Mouse (Mus musculus) cerebellum, adult 2 months (tissue): ENCODE measurements around the gene Dpp4. TPM values are rescaled to one million over a fixed set of nuclear protein-coding genes. Genes with fewer than 3 reads are reported as not detected.

Experiments
- DNase-seq, 2 experiments: peaks; one replicate each; pipeline ENCODE4 v3.0.0; 2021
- H3K27ac ChIP-seq: fragments of 200-500 bp; 2 replicates; pipeline ENCODE4 v1.5.1; 2012; ENCODE audit warnings: low read length, control low read depth, inconsistent platforms; ENCODE audit not compliant: insufficient read depth
- H3K27me3 ChIP-seq: fragments of 200-500 bp; 2 replicates; pipeline ENCODE4 v1.6.1; 2012; ENCODE audit warnings: inconsistent platforms, mild to moderate bottlenecking, low read length, moderate library complexity; ENCODE audit not compliant: control insufficient read depth, insufficient read depth
- H3K4me1 ChIP-seq: fragments of 200-500 bp; 2 replicates; pipeline ENCODE4 v1.6.1; 2011; ENCODE audit warnings: low read length; ENCODE audit not compliant: control insufficient read depth, insufficient read depth
- H3K4me3 ChIP-seq: fragments of 200-500 bp; replicated peaks from 2 replicates; pipeline ENCODE3; 2011; ENCODE audit warnings: mild to moderate bottlenecking, low read depth, low read length, control low read depth; ENCODE audit not compliant: insufficient read depth
- CTCF ChIP-seq: fragments of 200-500 bp; IDR thresholded peaks from 2 replicates; pipeline ENCODE4 v1.5.1; 2011; ENCODE audit warnings: low read depth, mild to moderate bottlenecking, control low read depth, low read length, moderate library complexity, borderline replicate concordance; ENCODE audit not compliant: insufficient read depth
- POLR2A ChIP-seq: fragments of 200-500 bp; IDR thresholded peaks from 2 replicates; pipeline ENCODE4 v1.6.1; 2011; ENCODE audit warnings: low read length, control low read depth, borderline replicate concordance; ENCODE audit not compliant: insufficient read depth
- WGBS: fragments of 180-500 bp; shearing (Covaris S2); methylation state at CpG from one replicate; pipeline ENCODE4 v1.1.7; 2018; 5-methylcytosine and 5-hydroxymethylcytosine counted together
- polyA plus RNA-seq: library from polyadenylated mRNA; depleted of rRNA; stranded (reverse); fragments of >200 nt; gene quantifications from 2 replicates; pipeline ENCODE4 v1.2.3, GENCODE M21; 2012; rRNA removed

Dpp4 gene
- polyA plus RNA-seq, 1 experiment, result 0.85 TPM

GRCm38 (mm10) chr2:62307477-62307876, 104.6 kb downstream of the Dpp4 start:
- Histone ChIP-seq H3K4me1 (no peaks in the 10 kb centered on the region), H3K27ac (no peak overlapping the region), H3K27me3 (no peaks in the 10 kb centered on the region), H3K4me3 (no peak overlapping the region)
- TF ChIP-seq CTCF (no peak), POLR2A (no peak)
- WGBS, result 47% methylated on average over 2 of the region's 2 CpGs
- DNase-seq, result no peak

- no peak for DNase-seq
- H3K4me3 ChIP-seq, result no peak overlapping the region
- no peak for TF ChIP-seq CTCF
- TF ChIP-seq POLR2A, result no peak
- H3K27ac ChIP-seq, result no peak overlapping the region
- no peaks in the 10 kb centered on the region for H3K27me3 ChIP-seq
- no peaks in the 10 kb centered on the region for H3K4me1 ChIP-seq
- WGBS, result 88% methylated on average over 5 of the region's 5 CpGs
Observed at GRCm38 (mm10) chr2:62306978-62307377, 105.1 kb downstream of the Dpp4 start.

- no peak for TF ChIP-seq CTCF
- TF ChIP-seq POLR2A, result no peak
- H3K27me3 ChIP-seq, result no peaks in the 10 kb centered on the region
- no peak overlapping the region for H3K27ac ChIP-seq
- H3K4me3 ChIP-seq, result no peak overlapping the region
- 99% methylated on average over 2 of the region's 2 CpGs for WGBS
- H3K4me1 ChIP-seq, result no peaks in the 10 kb centered on the region
- DNase-seq, result no peak
Observed at GRCm38 (mm10) chr2:62301716-62302115, 110.3 kb downstream of the Dpp4 start.

GRCm38 (mm10) chr2:62293846-62294245, 118.2 kb downstream of the Dpp4 start:
- TF ChIP-seq CTCF (no peak), POLR2A (no peak)
- Histone ChIP-seq H3K27me3 (no peaks in the 10 kb centered on the region), H3K27ac (no peak overlapping the region), H3K4me3 (no peak overlapping the region), H3K4me1 (peaks cover 3% of the 10 kb centered on the region; the same call in 1 of the 2 replicates)
- WGBS, result 12% methylated on average over 2 of the region's 2 CpGs
- no peak for DNase-seq

GRCm38 (mm10) chr2:62287532-62287931, 124.5 kb downstream of the Dpp4 start:
- no peak for TF ChIP-seq CTCF
- no peak for TF ChIP-seq POLR2A
- Histone ChIP-seq H3K4me1 (no peaks in the 10 kb centered on the region), H3K27me3 (no peaks in the 10 kb centered on the region), H3K27ac (no peak overlapping the region), H3K4me3 (no peak overlapping the region)
- 83% methylated on average over 4 of the region's 4 CpGs for WGBS
- DNase-seq, result no peak

GRCm38 (mm10) chr2:62285847-62286246, 126.2 kb downstream of the Dpp4 start:
- no peak for DNase-seq
- Histone ChIP-seq H3K27ac (no peak overlapping the region), H3K4me3 (no peak overlapping the region), H3K4me1 (no peaks in the 10 kb centered on the region), H3K27me3 (no peaks in the 10 kb centered on the region)
- 3% methylated on average over 2 of the region's 2 CpGs for WGBS
- TF ChIP-seq CTCF, result no peak
- no peak for TF ChIP-seq POLR2A

GRCm38 (mm10) chr2:62285026-62285425, 127.0 kb downstream of the Dpp4 start:
- H3K27ac ChIP-seq, result no peak overlapping the region
- 93% methylated on average over 2 of the region's 2 CpGs for WGBS
- no peak for TF ChIP-seq CTCF

More at GRCm38 (mm10) chr2:62285026-62285425, 127.0 kb downstream of the Dpp4 start:
- Histone ChIP-seq H3K27me3 (no peaks in the 10 kb centered on the region), H3K4me1 (no peaks in the 10 kb centered on the region), H3K4me3 (no peak overlapping the region)
- DNase-seq, result no peak

Other genes with a start within 250 kb of the Dpp4 start
- gene Gcg, start 71.4 kb upstream of the Dpp4 start, polyA plus RNA-seq, result 0.41 TPM in 1 of 2 replicates, not detected in the other
- 0.75 and 0.90 TPM in 2 replicates for gene Fap, start 161.8 kb upstream of the Dpp4 start, polyA plus RNA-seq
- gene Ifih1, start 234.0 kb upstream of the Dpp4 start, polyA plus RNA-seq, result 1.3 and 1.4 TPM in 2 replicates